Mouse (Mus musculus): ENCODE results near the gene Def8. TPM values are rescaled to one million over a fixed set of nuclear protein-coding genes. Genes with fewer than 3 reads are reported as not detected.
"Not testable (repeated sequence)": the region's sequence is repeated elsewhere in the genome, so short reads cannot be mapped to it uniquely, and the experiment has no call there.

Def8 gene
- polyA plus RNA-seq, 2 experiments from 2014 or later = 5.6 to 11.1 TPM

GRCm38 (mm10) chr8:123414997-123415696 lies 8.2 kb upstream of the Def8 start:
- not testable (repeated sequence) for ATAC-seq

- ATAC-seq = no peak
Measured at GRCm38 (mm10) chr8:123415967-123416943, 7.1 kb upstream of the Def8 start.

GRCm38 (mm10) chr8:123416944-123417555 lies 6.3 kb upstream of the Def8 start:
- no peak for ATAC-seq

GRCm38 (mm10) chr8:123419711-123420110 lies 3.6 kb upstream of the Def8 start:
- no peak for ATAC-seq

GRCm38 (mm10) chr8:123420525-123421281 lies 2.6 kb upstream of the Def8 start:
- ATAC-seq = no peak

- ATAC-seq = no peak
Measured at GRCm38 (mm10) chr8:123421325-123421724, 2.0 kb upstream of the Def8 start.

GRCm38 (mm10) chr8:123422056-123422780 lies 1.1 kb upstream of the Def8 start:
- ATAC-seq = no peak

- ATAC-seq = no peak
Measured at GRCm38 (mm10) chr8:123422781-123423159, 557 bp upstream of the Def8 start.

- no peak for ATAC-seq
Measured at GRCm38 (mm10) chr8:123426511-123427509, 3.5 kb downstream of the Def8 start.

- ATAC-seq = no peak
Measured at GRCm38 (mm10) chr8:123427639-123428275, 4.4 kb downstream of the Def8 start.

GRCm38 (mm10) chr8:123428343-123428893 lies 5.1 kb downstream of the Def8 start:
- no peak for ATAC-seq

- no peak for ATAC-seq
Measured at GRCm38 (mm10) chr8:123428939-123429721, 5.8 kb downstream of the Def8 start.

- not testable (repeated sequence) for ATAC-seq
Measured at GRCm38 (mm10) chr8:123429722-123430013, 6.3 kb downstream of the Def8 start.

- ATAC-seq = not testable (repeated sequence)
Measured at GRCm38 (mm10) chr8:123430936-123431335, 7.6 kb downstream of the Def8 start.

- no peak for ATAC-seq
Measured at GRCm38 (mm10) chr8:123431616-123432365, 8.5 kb downstream of the Def8 start.

GRCm38 (mm10) chr8:123432381-123432780 lies 9.1 kb downstream of the Def8 start:
- ATAC-seq = no peak

- not testable (repeated sequence) for ATAC-seq
Measured at GRCm38 (mm10) chr8:123433241-123433974, 10.1 kb downstream of the Def8 start.

Measured in activated CD4-positive, CD25-positive, alpha-beta regulatory T cell, adult 4 months (primary cell).